Mouse (Mus musculus) thymus, adult 2 months (tissue): ENCODE measurements around the gene Cbarp.

Experiments used
- CTCF ChIP-seq: fragments of 200-500 bp; IDR thresholded peaks from 2 replicates; pipeline ENCODE4 v1.5.1; 2012; ENCODE audit warnings: mild to moderate bottlenecking, control low read depth, low read length, moderate library complexity, borderline replicate concordance; ENCODE audit not compliant: control insufficient read depth, poor library complexity, insufficient read depth; ENCODE audit errors: extremely low read depth
- POLR2A ChIP-seq: fragments of 200-500 bp; IDR thresholded peaks from 2 replicates; pipeline ENCODE4 v1.6.1; 2012; ENCODE audit warnings: mild to moderate bottlenecking, low read length, control low read depth, moderate library complexity; ENCODE audit not compliant: control insufficient read depth, poor library complexity, insufficient read depth; ENCODE audit errors: extremely low read depth

DNA sequence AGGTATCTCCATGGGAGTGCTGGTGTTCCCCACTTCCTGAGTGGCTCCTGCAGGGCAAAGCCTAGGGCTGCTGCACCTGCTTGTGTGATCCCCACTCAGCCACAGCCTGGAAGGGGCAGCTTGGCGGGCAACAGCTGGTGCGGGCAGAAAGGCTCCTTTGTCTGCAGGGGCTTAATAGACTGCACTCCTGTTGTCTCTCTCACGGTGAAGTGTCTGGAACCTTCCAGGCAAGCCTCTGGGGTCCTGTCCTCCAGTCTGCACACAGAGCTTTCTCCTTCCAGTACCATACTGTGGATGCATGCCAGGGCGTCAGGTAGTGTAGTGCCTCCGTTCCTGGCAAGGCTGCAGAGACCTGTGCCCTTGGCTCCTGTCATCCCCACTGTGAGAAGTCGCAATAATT, 22.1 kb downstream of the Cbarp start:
- TF ChIP-seq CTCF: no peak
- TF ChIP-seq POLR2A: no peak
